8 mouse cellular contexts compared by ENCODE assay signal in the genomic region with DNA sequence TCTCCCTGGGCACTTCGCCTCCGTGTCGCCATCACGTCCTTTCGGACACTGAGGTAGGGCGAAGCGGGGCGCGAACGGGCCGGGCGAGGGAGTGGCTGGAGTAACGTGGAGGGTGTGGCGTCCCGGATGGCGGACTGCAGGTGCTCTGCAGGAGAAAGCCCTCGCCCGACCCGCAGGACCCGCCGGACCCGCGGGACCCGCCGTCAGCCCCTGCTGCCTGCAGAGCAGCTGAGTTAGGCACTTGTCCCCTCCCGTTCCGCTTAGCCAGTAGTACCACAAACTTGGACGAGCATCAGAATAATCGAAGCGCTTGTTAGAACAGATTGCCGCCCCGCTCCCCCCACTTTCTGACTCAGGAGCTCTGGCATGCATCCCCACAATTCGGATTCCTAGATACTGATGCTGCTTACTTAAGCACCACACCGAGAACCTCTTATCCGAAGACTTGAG. TPM values are rescaled to one million over a fixed set of nuclear protein-coding genes. Genes with fewer than 3 reads are reported as not detected.
A peak's percentile ranks its signal among the peaks of the same experiment; 100 is the strongest.
DNase-seq lines count a peak whose midpoint lies in the region; ATAC-seq and TF ChIP-seq lines count a peak whose summit lies in the region.

No protein-coding gene starts in this region.

- no peak for TF ChIP-seq CTCF in kidney, postnatal 0 days (IDR thresholded peaks at IDR 0.05; ENCODE audit: low read depth)

- peak overlapping the region; percentile 75 for H3K9ac ChIP-seq in forebrain, embryonic 12.5 days
- H3K9ac ChIP-seq in kidney, postnatal 0 days (ENCODE audit: low read depth, low read length), result peak overlapping the region; percentile 74
- peak overlapping the region; percentile 68 for H3K9ac ChIP-seq in liver, embryonic 15.5 days
- H3K9ac ChIP-seq in neural tube, embryonic 15.5 days (replicated peaks), result peak overlapping the region; percentile 75

- ATAC-seq in activated CD4-positive, CD25-positive, alpha-beta regulatory T cell, adult 4 months, result peak; percentile 14
- no peak for ATAC-seq in forebrain, embryonic 12.5 days (ENCODE audit: low FRiP score)
- peak; percentile 67; the same call in 1 of the 2 replicates for ATAC-seq in kidney, postnatal 0 days (replicated peaks; ENCODE audit: low FRiP score, low read depth)
- peak; percentile 80 for ATAC-seq in liver, embryonic 15.5 days (ENCODE audit: insufficient read depth)
- ATAC-seq in neural tube, embryonic 15.5 days (ENCODE audit: low FRiP score), result peak; percentile 56

- H3K9me3 ChIP-seq in forebrain, embryonic 12.5 days, result no peaks in the 10 kb centered on the region
- H3K9me3 ChIP-seq in kidney, postnatal 0 days (replicated peaks; ENCODE audit: low read length), result no peaks in the 10 kb centered on the region
- no peaks in the 10 kb centered on the region for H3K9me3 ChIP-seq in liver, embryonic 15.5 days (replicated peaks)
- no peaks in the 10 kb centered on the region for H3K9me3 ChIP-seq in neural tube, embryonic 15.5 days (replicated peaks)

- peak overlapping the region; percentile 83 for H3K4me2 ChIP-seq in forebrain, embryonic 12.5 days
- peak overlapping the region; percentile 91 for H3K4me2 ChIP-seq in kidney, postnatal 0 days (ENCODE audit: low read length)
- peak overlapping the region; percentile 97 for H3K4me2 ChIP-seq in liver, embryonic 15.5 days
- H3K4me2 ChIP-seq in neural tube, embryonic 15.5 days, result peak overlapping the region; percentile 88

- peaks cover 33% of the 10 kb centered on the region for H3K4me1 ChIP-seq in forebrain, embryonic 12.5 days
- peaks cover 4% of the 10 kb centered on the region for H3K4me1 ChIP-seq in kidney, postnatal 0 days (replicated peaks; ENCODE audit: insufficient read depth, low read length)
- peaks cover 45% of the 10 kb centered on the region for H3K4me1 ChIP-seq in liver, embryonic 15.5 days (replicated peaks)
- H3K4me1 ChIP-seq in neural tube, embryonic 15.5 days, result peaks cover 41% of the 10 kb centered on the region

- WGBS in forebrain, embryonic 12.5 days, result 0% methylated on average over 35 of the region's 35 CpGs
- under 1% methylated on average over 29 of the region's 35 CpGs for WGBS in kidney, postnatal 0 days
- under 1% methylated on average over 35 of the region's 35 CpGs for WGBS in liver, embryonic 15.5 days (ENCODE audit: insufficient replicate concordance)
- WGBS in neural tube, embryonic 15.5 days, result 0% methylated on average over 35 of the region's 35 CpGs

- peak; percentile 74 for DNase-seq in kidney, adult 11 months
- DNase-seq in kidney, adult 18-20 months, result no peak
- DNase-seq in kidney, postnatal 0 days (ENCODE audit: low spot score), result peak; percentile 40
- DNase-seq in B cell, adult 2 months, result no peak

- no peaks in the 10 kb centered on the region for H3K27me3 ChIP-seq in forebrain, embryonic 12.5 days
- no peaks in the 10 kb centered on the region for H3K27me3 ChIP-seq in kidney, postnatal 0 days (ENCODE audit: insufficient read depth, low read length)
- no peaks in the 10 kb centered on the region for H3K27me3 ChIP-seq in liver, embryonic 15.5 days
- H3K27me3 ChIP-seq in neural tube, embryonic 15.5 days (replicated peaks), result no peaks in the 10 kb centered on the region

- H3K36me3 ChIP-seq in forebrain, embryonic 12.5 days (replicated peaks), result peaks cover 44% of the 10 kb centered on the region
- H3K36me3 ChIP-seq in kidney, postnatal 0 days (ENCODE audit: insufficient read depth, low read length), result peaks cover 27% of the 10 kb centered on the region
- peaks cover 36% of the 10 kb centered on the region for H3K36me3 ChIP-seq in liver, embryonic 15.5 days (replicated peaks)
- H3K36me3 ChIP-seq in neural tube, embryonic 15.5 days, result peaks cover 36% of the 10 kb centered on the region

- peak overlapping the region; percentile 87 for H3K27ac ChIP-seq in forebrain, embryonic 12.5 days
- peak overlapping the region; percentile 68; the same call in 1 of the 2 replicates for H3K27ac ChIP-seq in kidney, postnatal 0 days
- peak overlapping the region; percentile 81 for H3K27ac ChIP-seq in liver, embryonic 15.5 days (replicated peaks)
- H3K27ac ChIP-seq in neural tube, embryonic 15.5 days (replicated peaks), result peak overlapping the region; percentile 82

- H3K4me3 ChIP-seq in forebrain, embryonic 12.5 days (replicated peaks), result peak overlapping the region; percentile 87
- peak overlapping the region; percentile 79 for H3K4me3 ChIP-seq in kidney, postnatal 0 days (replicated peaks; ENCODE audit: low read depth, low read length)
- peak overlapping the region; percentile 88 for H3K4me3 ChIP-seq in liver, embryonic 15.5 days (replicated peaks)
- peak overlapping the region; percentile 91 for H3K4me3 ChIP-seq in neural tube, embryonic 15.5 days (replicated peaks)

RNA-seq across cellular contexts. Expression of a gene that starts 0.4 kb away (rescaled TPM):
- polyA plus RNA-seq in activated CD4-positive, CD25-positive, alpha-beta regulatory T cell, adult 4 months (2017; shearing (Covaris generic)), result 1 to 10 TPM in 1 of 2 experiments, under 1 TPM in 1; 0.17 to 2.4 TPM
- 3.1 and 4.4 TPM in 2 replicates for polyA plus RNA-seq in forebrain, embryonic 12.5 days (2016; fragmentation: Nextera tagmentation; extraction: Ambion mirVana)
- polyA plus RNA-seq in kidney, postnatal 0 days (2015; fragmentation: Nextera tagmentation; extraction: Ambion mirVana), result 0.95 and 2.2 TPM in 2 replicates
- polyA plus RNA-seq in liver, embryonic 15.5 days (2015; fragmentation: Nextera tagmentation; extraction: Ambion mirVana), result 0.63 and 0.77 TPM in 2 replicates
- polyA plus RNA-seq in neural tube, embryonic 15.5 days (2015; fragmentation: Nextera tagmentation; extraction: Ambion mirVana), result 2.6 and 5.1 TPM in 2 replicates

RNA-seq across cellular contexts. Expression of a gene that starts 6.5 kb away (rescaled TPM):
- polyA plus RNA-seq in activated CD4-positive, CD25-positive, alpha-beta regulatory T cell, adult 4 months (2017; shearing (Covaris generic)), result 1,000 to 10,000 TPM; 1,435 to 1,661 TPM
- 730 and 741 TPM in 2 replicates for polyA plus RNA-seq in forebrain, embryonic 12.5 days (2016; fragmentation: Nextera tagmentation; extraction: Ambion mirVana)
- 1,032 and 1,181 TPM in 2 replicates for polyA plus RNA-seq in kidney, postnatal 0 days (2015; fragmentation: Nextera tagmentation; extraction: Ambion mirVana)
- 445 and 520 TPM in 2 replicates for polyA plus RNA-seq in liver, embryonic 15.5 days (2015; fragmentation: Nextera tagmentation; extraction: Ambion mirVana)
- 514 and 554 TPM in 2 replicates for polyA plus RNA-seq in neural tube, embryonic 15.5 days (2015; fragmentation: Nextera tagmentation; extraction: Ambion mirVana)

RNA-seq across cellular contexts. Expression of a gene that starts 6.7 kb away (rescaled TPM):
- polyA plus RNA-seq in activated CD4-positive, CD25-positive, alpha-beta regulatory T cell, adult 4 months (2017; shearing (Covaris generic)), result 1 to 10 TPM in 1 of 2 experiments, under 1 TPM in 1; 0.88 to 1.2 TPM
- polyA plus RNA-seq in forebrain, embryonic 12.5 days (2016; fragmentation: Nextera tagmentation; extraction: Ambion mirVana), result 4.3 and 4.5 TPM in 2 replicates
- 5.4 and 6.1 TPM in 2 replicates for polyA plus RNA-seq in kidney, postnatal 0 days (2015; fragmentation: Nextera tagmentation; extraction: Ambion mirVana)
- polyA plus RNA-seq in liver, embryonic 15.5 days (2015; fragmentation: Nextera tagmentation; extraction: Ambion mirVana), result 0.73 and 0.94 TPM in 2 replicates
- polyA plus RNA-seq in neural tube, embryonic 15.5 days (2015; fragmentation: Nextera tagmentation; extraction: Ambion mirVana), result 5.0 and 5.4 TPM in 2 replicates

Comparison
In these comparisons a context has a peak if more than half of its experiments do, and no peak if none do; other contexts are left out.
1. DNase-seq: peak in kidney, adult 11 months (single experiment) and kidney, postnatal 0 days (single experiment); none in kidney, adult 18-20 months (single experiment) and B cell, adult 2 months (0 of 2).
2. Peak in every context shown above with its lines, with median percentiles within 50 percentile points of each other: H3K27ac ChIP-seq, H3K4me2 ChIP-seq, H3K4me3 ChIP-seq and H3K9ac ChIP-seq.